Mouse (Mus musculus) olfactory bulb, adult 2 months (tissue): ENCODE measurements around the gene Fbxo47. TPM values are rescaled to one million over a fixed set of nuclear protein-coding genes. Genes with fewer than 3 reads are reported as not detected.

ENCODE experiments used
- H3K27ac ChIP-seq: fragments of 200-500 bp; 2 replicates; pipeline ENCODE4 v1.5.1; 2012; ENCODE audit warnings: low read depth, low read length; ENCODE audit not compliant: insufficient read depth
- H3K4me1 ChIP-seq: fragments of 200-500 bp; 2 replicates; pipeline ENCODE4 v1.6.1; 2012; ENCODE audit warnings: low read length; ENCODE audit not compliant: control insufficient read depth, insufficient read depth
- H3K4me3 ChIP-seq: fragments of 200-500 bp; 2 replicates; pipeline ENCODE4 v1.5.1; 2012; ENCODE audit warnings: mild to moderate bottlenecking, low read depth, low read length, moderate library complexity; ENCODE audit not compliant: insufficient read depth
- CTCF ChIP-seq: fragments of 200-500 bp; IDR thresholded peaks from 2 replicates; pipeline ENCODE4 v1.5.1; 2012; ENCODE audit warnings: low read depth, mild to moderate bottlenecking, low read length, moderate library complexity; ENCODE audit not compliant: insufficient read depth
- POLR2A ChIP-seq: fragments of 200-500 bp; IDR thresholded peaks from 2 replicates; pipeline ENCODE4 v1.6.1; 2012; ENCODE audit warnings: mild to moderate bottlenecking, low read depth, low read length, moderate library complexity; ENCODE audit not compliant: insufficient read depth
- WGBS: fragments of 180-500 bp; shearing (Covaris S2); methylation state at CpG from one replicate; pipeline ENCODE4 v1.1.7; 2018; 5-methylcytosine and 5-hydroxymethylcytosine counted together
- polyA plus RNA-seq: library from polyadenylated mRNA; stranded (reverse); fragments of >200 nt; gene quantifications from 2 replicates; pipeline ENCODE4 v1.2.4, GENCODE M21; 2012; ENCODE audit warnings: low replicate concordance; ENCODE audit not compliant: missing spikeins, insufficient read depth, insufficient read length

The Fbxo47 gene
- polyA plus RNA-seq, 1 experiment: not detected

GRCm38 (mm10) chr11:97806613-97806964 lies 77.4 kb downstream of the Fbxo47 start:
- Histone ChIP-seq H3K4me3 (no peak overlapping the region), H3K27ac (peak overlapping the region; percentile 23; the same call in 1 of the 2 replicates), H3K4me1 (peaks cover 48% of the 10 kb centered on the region)
- TF ChIP-seq CTCF: no peak
- TF ChIP-seq POLR2A: no peak
- 65% methylated on average over 7 of the region's 7 CpGs for WGBS

DNA sequence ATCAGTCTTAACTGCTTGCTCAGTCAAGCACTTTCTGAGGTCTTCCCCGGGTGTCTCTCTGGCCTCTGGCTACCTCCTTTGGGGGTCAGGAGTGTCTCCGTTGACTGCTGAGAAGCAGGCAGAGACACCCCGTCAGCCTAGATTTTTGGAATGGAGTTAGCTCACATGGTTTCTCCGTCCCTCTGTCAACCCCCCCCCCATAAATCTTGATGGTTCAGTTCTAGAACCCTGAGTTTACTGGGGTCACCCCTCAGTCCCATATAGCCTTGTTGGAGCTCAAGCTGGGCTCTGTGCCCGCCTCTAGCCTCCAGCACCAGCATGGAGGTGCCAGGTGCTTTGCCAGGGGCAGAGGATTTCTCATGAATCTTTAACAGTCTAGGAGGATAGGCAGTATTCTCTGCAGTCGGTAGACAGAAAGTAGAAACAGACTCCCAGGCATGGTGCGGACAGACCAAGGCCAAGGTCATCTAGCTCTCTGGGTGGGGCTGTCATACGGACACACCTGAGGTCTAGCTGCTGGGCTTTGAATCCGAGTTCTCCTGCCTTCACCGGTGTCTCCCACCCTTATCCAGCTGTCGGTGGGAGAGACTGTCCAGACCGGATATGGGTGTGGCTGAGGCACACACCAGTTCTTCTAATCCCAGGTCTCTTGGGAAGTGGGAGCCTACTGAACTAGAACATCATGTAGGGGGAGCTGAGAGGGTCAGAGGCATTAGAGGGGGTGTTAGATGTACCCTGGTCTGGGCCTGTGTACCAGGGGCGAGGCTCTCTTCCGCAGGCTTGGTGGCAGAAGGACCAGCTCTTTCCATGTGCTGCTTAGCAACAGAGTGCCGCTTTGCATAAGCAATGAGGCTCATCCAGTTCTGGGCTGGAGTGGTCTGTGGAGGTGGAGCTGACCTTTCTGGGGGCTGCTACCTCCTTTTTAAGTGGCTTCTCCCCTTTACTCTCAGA lies 78.0 kb downstream of the Fbxo47 start:
- Histone ChIP-seq H3K27ac (peak overlapping the region; percentile 38), H3K4me3 (no peak overlapping the region), H3K4me1 (peaks cover 51% of the 10 kb centered on the region)
- TF ChIP-seq CTCF (no peak), POLR2A (no peak)
- 43% methylated on average over 15 of the region's 15 CpGs for WGBS

GRCm38 (mm10) chr11:97804841-97805661 lies 78.9 kb downstream of the Fbxo47 start:
- TF ChIP-seq POLR2A: no peak
- no peak for TF ChIP-seq CTCF
- 17% methylated on average over 9 of the region's 9 CpGs for WGBS
- H3K27ac ChIP-seq: peak overlapping the region; percentile 54; the same call in 1 of the 2 replicates
- H3K4me3 ChIP-seq: no peak overlapping the region
- peaks cover 50% of the 10 kb centered on the region for H3K4me1 ChIP-seq

- Histone ChIP-seq H3K27ac (no peak overlapping the region), H3K4me1 (peaks cover 44% of the 10 kb centered on the region), H3K4me3 (no peak overlapping the region)
- TF ChIP-seq POLR2A: no peak
- no peak for TF ChIP-seq CTCF
- 89% methylated on average over 5 of the region's 5 CpGs for WGBS
Measured at GRCm38 (mm10) chr11:97803847-97804246, 80.1 kb downstream of the Fbxo47 start.

Other genes starting within 250 kb of the Fbxo47 start
- gene Mllt6, start 220.7 kb downstream of the Fbxo47 start, polyA plus RNA-seq: 69.4 and 106 TPM in 2 replicates
- gene Cisd3, start 198.3 kb downstream of the Fbxo47 start, polyA plus RNA-seq: not detected in 2 replicates
- not detected in 2 replicates for gene Pcgf2, start 183.7 kb downstream of the Fbxo47 start, polyA plus RNA-seq
- gene Psmb3, start 180.8 kb downstream of the Fbxo47 start, polyA plus RNA-seq: not detected in 2 replicates
- gene Pip4k2b, start 139.4 kb downstream of the Fbxo47 start, polyA plus RNA-seq: not detected in 2 replicates
- not detected in 2 replicates for gene Cwc25, start 117.6 kb downstream of the Fbxo47 start, polyA plus RNA-seq
- not detected in 2 replicates for gene 1700001P01Rik, start 108.2 kb downstream of the Fbxo47 start, polyA plus RNA-seq
- gene Rpl23, start 101.7 kb downstream of the Fbxo47 start, polyA plus RNA-seq: 695 TPM in 1 of 2 replicates, not detected in the other
- not detected in 2 replicates for gene Lasp1, start 85.2 kb downstream of the Fbxo47 start, polyA plus RNA-seq
- not detected in 2 replicates for gene B230217C12Rik, start 43.4 kb downstream of the Fbxo47 start, polyA plus RNA-seq
- not detected in 2 replicates for gene Plxdc1, start 102.3 kb upstream of the Fbxo47 start, polyA plus RNA-seq
- 395 TPM in 1 of 2 replicates, not detected in the other for gene Arl5c, start 112.0 kb upstream of the Fbxo47 start, polyA plus RNA-seq
- gene Cacnb1, start 138.9 kb upstream of the Fbxo47 start, polyA plus RNA-seq: not detected in 2 replicates
- gene Rpl19, start 142.6 kb upstream of the Fbxo47 start, polyA plus RNA-seq: not detected in 2 replicates
- not detected in 2 replicates for gene Stac2, start 169.3 kb upstream of the Fbxo47 start, polyA plus RNA-seq